Mouse (Mus musculus): ENCODE results near the gene Grin2b. TPM values are rescaled to one million over a fixed set of nuclear protein-coding genes. Genes with fewer than 3 reads are reported as not detected.
A peak's percentile ranks its signal among the peaks of the same experiment; 100 is the strongest.

The Grin2b gene
- total RNA-seq (2021): under 1 TPM in 1 of 2 experiments, not detected in 1; under 0.01 TPM
- long read RNA-seq, experiment 1, partial matches to known transcripts: 0 of 2 reads
- long read RNA-seq, experiment 1, other reads (novel, unspliced or antisense): 2 of 2 reads
- long read RNA-seq, experiment 2: 0 reads

GRCm38 (mm10) chr6:136173191-136173896 lies at the start of gene Grin2b:
Gene Grin2b, minus strand, starts transcription at chr6:136173511.
- DNase-seq: no peak

GRCm38 (mm10) chr6:136221894-136222293 lies 48.6 kb upstream of the Grin2b start:
- no peak for DNase-seq

GRCm38 (mm10) chr6:136210442-136210841 lies 37.1 kb upstream of the Grin2b start:
- DNase-seq: no peak

GRCm38 (mm10) chr6:136199814-136200213 lies 26.5 kb upstream of the Grin2b start:
- no peak for DNase-seq

- DNase-seq: no peak
Observed at GRCm38 (mm10) chr6:136194616-136195015, 21.3 kb upstream of the Grin2b start.

GRCm38 (mm10) chr6:136178066-136178465 lies 4.8 kb upstream of the Grin2b start:
- no peak for DNase-seq

GRCm38 (mm10) chr6:136172801-136173190 lies 515 bp downstream of the Grin2b start:
- no peak for DNase-seq

- DNase-seq: no peak
Observed at GRCm38 (mm10) chr6:136172172-136172651, 1.1 kb downstream of the Grin2b start.

GRCm38 (mm10) chr6:136171343-136171742 lies 2.0 kb downstream of the Grin2b start:
- DNase-seq: no peak

GRCm38 (mm10) chr6:136170381-136170780 lies 2.9 kb downstream of the Grin2b start:
- DNase-seq: no peak

- DNase-seq: no peak
Observed at GRCm38 (mm10) chr6:136167361-136167760, 6.0 kb downstream of the Grin2b start.

- peak; percentile 13 to 36 for DNase-seq
Observed at GRCm38 (mm10) chr6:136165443-136166077, 7.8 kb downstream of the Grin2b start.

GRCm38 (mm10) chr6:136162090-136162489 lies 11.2 kb downstream of the Grin2b start:
- no peak for DNase-seq

GRCm38 (mm10) chr6:136153444-136153843 lies 19.9 kb downstream of the Grin2b start:
- DNase-seq: no peak

- no peak for DNase-seq
Observed at GRCm38 (mm10) chr6:136150064-136150463, 23.2 kb downstream of the Grin2b start.

- DNase-seq: no peak
Observed at GRCm38 (mm10) chr6:136139967-136140366, 33.3 kb downstream of the Grin2b start.

GRCm38 (mm10) chr6:136130456-136130855 lies 42.9 kb downstream of the Grin2b start:
- DNase-seq: peak in 1 of 2 experiments; percentile 4

GRCm38 (mm10) chr6:136122593-136122992 lies 50.7 kb downstream of the Grin2b start:
- no peak for DNase-seq

- no peak for DNase-seq
Observed at GRCm38 (mm10) chr6:136117390-136117789, 55.9 kb downstream of the Grin2b start.

- no peak for DNase-seq
Observed at GRCm38 (mm10) chr6:136113639-136114410, 59.5 kb downstream of the Grin2b start.

- no peak for DNase-seq
Observed at GRCm38 (mm10) chr6:136109172-136109571, 64.1 kb downstream of the Grin2b start.

GRCm38 (mm10) chr6:136108466-136108865 lies 64.8 kb downstream of the Grin2b start:
- DNase-seq: no peak

GRCm38 (mm10) chr6:136105221-136105620 lies 68.1 kb downstream of the Grin2b start:
- no peak for DNase-seq

All from heart, adult 18-20 months (tissue).